Mouse (Mus musculus): Measurements from ENCODE around the gene Gm8797. TPM values are rescaled to one million over a fixed set of nuclear protein-coding genes. Genes with fewer than 3 reads are reported as not detected.
"Not testable (repeated sequence)": the region's sequence is repeated elsewhere in the genome, so short reads cannot be mapped to it uniquely, and the experiment has no call there.

Gm8797 gene
- polyA plus RNA-seq (2012; rRNA removed): 0.63 and 2.4 TPM in 2 replicates

DNA sequence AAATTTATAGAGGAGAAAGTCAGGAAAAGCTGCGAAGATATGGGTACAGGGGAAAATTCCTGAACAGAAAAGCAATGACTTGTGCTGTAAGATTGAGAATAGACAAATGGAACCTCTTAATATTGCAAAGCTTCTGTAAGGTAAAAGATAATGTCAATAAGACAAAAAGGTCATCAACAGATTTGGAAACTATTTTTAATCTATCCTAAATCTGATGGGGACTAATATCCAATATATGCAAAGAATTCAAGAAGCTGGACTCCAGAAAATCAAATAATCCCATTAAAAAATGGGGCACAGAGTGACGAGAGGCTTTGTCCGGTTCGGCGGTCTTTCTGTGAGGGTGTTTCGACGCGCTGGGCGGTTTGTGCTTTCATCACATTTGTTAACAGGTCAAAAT lies at the start of gene Gm8797:
Gene Gm8797 (plus strand): TSS at position 301 of the 400 bp plus-strand sequence.
- not testable (repeated sequence) for DNase-seq (ENCODE audit: low spot score)

DNA sequence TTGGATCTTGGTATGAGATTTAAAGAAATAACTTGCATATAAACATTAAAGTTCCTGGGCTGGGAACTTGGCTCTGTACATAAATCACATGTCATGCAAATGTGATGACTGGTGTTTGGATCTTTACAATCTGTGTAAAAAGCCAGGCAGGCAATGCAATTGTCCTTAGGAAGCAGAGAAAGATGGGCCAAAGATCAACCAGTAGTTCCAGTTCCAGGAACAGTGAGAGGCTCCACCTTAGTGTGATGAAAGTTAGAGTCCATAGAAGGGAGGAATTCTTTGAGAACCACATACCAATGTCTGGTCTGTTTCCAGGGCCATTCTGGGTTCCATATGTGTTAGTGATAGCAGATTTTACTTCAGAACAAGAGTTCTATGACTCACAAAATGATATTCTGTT lies 36.1 kb upstream of the Gm8797 start:
- DNase-seq (ENCODE audit: low spot score): no peak

DNA sequence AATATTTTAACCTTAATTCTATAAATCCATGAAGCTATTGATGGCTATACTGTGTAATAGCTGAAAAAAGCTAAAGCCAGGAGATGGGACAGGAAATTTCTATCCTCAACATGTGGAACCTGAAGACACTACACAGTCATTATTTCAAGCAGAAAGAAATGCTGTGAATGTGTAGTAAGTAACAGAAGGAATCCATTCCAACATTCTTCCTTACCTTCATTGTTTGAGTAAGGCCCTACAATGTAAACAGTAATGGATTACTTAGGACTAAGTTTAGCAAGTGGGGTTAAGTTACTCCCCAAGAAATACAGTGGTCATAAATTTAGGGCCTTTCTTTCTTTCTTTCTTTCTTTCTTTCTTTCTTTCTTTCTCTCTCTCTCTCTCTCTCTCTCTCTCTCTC lies 17.7 kb upstream of the Gm8797 start:
- DNase-seq (ENCODE audit: low spot score): no peak

DNA sequence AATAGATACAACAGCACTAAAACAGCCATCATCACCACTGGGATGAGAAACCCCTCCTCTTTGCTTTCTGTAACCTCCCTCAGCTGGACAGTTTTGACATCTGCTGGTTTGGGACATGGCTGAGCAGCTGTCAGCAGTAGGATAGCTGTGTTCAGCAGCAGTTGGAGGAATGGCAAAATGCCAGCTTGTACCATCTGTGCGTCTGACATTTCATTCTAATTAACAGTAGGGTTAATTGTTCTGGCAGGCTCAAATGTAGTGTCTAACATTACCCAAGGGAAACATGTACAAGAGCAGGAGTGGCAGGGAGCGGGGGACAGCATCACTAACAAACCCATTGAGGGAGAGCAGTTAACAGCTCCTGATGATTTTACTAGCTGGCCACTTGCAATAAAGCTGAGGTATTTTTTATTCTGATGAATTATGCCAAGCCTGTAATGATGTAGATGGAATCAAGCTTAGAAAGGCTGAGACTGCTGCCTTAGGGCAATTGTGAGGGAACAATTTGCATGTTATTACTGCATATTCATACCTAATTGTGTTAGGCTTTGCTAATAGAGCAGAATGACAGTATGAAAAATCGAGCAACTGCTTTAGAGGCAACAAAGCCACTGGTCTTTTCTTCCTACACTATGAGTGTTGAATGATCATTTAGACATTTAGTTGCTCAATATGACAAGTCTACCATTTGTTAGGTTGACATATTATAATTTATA lies 4.3 kb downstream of the Gm8797 start:
- DNase-seq (ENCODE audit: low spot score): no peak

DNA sequence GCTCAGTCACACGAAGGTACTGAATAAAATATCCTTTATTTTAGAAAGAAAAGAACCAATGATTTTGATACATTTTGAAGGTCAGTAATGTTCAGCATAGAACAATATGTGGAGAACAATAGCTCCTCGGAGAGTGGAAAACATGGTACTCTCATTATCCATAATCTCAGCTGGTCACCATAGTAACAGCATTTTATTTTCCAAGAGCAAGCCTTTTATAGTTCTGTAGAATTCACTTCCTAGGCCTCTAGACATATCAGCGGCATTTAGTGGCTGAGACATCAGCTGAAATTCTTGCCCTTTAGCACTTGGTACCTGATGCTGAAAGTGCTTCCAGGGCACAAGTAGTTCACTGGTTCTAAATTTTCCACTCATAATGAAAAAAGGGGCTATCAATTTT lies 15.7 kb downstream of the Gm8797 start:
- DNase-seq (ENCODE audit: low spot score): no peak

DNA sequence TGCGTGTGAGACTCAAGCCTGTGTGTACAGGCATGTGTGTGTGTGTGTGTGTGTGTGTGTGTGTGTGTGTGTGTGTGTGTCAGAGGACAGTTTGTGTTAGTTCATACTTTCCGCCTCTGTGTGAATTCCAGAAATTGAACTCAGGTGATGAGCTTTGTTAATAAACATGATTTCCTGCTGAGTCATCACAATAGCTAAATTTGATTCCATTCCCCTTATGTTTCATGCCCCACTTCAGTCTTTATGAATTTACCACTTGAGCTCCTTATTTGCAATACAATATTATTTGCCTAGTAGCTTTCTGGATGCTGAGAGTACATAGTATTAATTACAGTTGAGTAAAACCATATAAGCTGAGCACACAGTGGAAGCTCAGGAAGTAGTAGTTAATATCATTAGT lies 26.3 kb downstream of the Gm8797 start:
- no peak for DNase-seq (ENCODE audit: low spot score)
